Mouse (Mus musculus): Measurements from ENCODE around the gene Nav2.

The Nav2 gene

DNA sequence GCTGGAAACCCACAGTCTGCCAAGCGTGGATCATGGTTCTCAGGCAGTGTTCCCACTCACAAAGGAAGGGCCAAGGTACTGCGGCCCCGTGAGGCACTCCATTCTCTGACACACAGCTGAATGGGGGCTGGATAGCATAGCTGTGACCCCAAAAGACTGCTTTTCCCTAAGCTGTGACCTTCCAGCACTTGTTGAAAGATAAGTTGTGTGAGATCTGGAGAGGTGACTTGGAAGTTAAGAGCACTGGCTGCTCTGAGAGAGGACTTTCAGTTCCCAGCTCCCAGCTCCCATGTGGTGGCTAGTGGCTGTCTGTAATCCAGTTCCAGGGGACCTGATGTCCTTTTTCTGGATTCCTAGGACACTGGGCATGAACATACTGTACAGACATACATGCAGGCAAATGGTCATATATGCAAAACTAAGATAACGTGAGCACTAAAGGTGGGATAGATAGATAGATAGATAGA, 588.9 kb downstream of the Nav2 start:
- in situ Hi-C loops (cut with MseI, MboI), result loop anchor here (5.0 to 25.0 kb wide), 2 partner anchors 90 to 100 kb away; no protein-coding TSS in a partner anchor

DNA sequence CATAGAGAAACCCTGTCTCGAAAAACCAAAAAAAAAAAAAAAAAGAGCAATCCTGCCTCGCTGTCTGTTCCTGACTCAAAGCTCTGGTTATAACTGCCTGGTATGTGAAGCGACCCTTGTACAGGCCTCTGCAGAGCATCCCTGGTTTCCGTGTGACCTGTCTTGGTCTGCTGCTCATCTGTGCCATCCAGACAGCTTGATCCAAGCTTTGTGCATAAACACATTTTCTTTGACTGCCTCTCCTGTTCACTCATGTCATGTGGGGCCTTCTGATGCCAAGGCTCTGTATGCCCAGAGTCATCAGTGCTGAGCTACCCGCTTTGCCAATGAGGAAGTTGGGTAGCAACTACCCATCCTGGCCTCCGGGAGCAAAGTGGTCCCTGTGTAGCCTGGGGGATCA, 591.1 kb downstream of the Nav2 start:
- in situ Hi-C loops (cut with MseI, MboI), result loop anchor here (5.0 to 25.0 kb wide), 2 partner anchors 88 to 98 kb away; no protein-coding TSS in a partner anchor

DNA sequence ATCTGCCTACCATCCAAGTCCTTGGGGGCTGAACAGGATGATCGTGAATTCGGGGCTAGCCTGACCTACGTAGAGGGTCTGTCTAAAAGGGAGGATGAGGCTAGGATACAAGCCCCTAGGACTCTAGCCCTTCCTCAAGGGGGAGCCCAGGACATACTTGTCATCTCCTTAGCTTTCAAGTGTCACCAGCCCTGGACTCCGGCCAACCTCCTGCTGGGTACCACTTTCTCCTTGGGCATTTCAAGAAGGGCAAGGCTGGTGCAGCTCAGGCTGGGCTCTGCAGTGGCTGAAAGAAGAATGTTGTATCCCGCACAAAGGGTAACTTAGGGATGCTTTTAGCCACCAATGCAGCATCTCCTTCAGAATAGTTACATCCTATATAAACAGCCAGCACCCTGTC, 592.4 kb downstream of the Nav2 start:
- in situ Hi-C loops (cut with MseI, MboI), result no loop called here

DNA sequence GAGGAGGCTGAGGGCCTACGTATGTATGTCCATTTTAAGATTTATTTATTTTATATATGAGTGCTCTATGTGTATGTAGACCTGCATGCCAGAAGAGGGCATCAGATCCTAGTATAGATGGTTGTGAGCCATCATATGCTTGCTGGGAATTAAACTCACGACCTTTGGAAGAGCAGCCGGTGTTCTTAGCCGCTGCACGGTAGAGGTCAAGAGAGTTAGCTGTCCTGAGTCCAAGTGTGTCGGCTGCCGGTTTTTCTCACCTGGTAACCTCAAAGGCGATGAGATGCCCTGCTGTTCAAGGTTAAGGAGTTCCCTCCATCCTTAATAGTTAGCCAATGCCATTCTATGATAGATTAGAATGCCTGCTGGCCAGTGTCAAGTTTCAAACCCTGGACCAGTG, 594.9 kb downstream of the Nav2 start:
- in situ Hi-C loops (cut with MseI, MboI), result no loop called here

DNA sequence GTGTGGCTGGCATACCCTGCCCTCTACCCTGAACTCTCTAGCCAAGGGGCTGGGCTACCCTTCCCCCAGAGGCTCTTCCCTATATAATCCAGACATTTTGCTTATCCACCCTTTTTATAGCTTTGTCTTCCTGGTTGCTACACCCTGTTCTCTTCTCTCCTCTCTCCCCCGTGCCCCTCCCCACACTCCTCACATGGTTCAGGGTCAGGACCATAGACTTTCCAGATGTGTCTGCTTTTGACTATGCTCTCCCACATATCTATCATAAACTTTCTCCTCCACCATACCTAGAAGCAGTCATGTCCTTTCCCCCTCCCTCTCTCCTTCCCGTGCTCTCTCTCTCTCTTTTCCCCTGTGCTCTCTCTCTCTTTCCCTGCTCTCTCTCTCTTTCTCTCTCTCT, 595.4 kb downstream of the Nav2 start:
- in situ Hi-C loops (cut with MseI, MboI), result no loop called here

DNA sequence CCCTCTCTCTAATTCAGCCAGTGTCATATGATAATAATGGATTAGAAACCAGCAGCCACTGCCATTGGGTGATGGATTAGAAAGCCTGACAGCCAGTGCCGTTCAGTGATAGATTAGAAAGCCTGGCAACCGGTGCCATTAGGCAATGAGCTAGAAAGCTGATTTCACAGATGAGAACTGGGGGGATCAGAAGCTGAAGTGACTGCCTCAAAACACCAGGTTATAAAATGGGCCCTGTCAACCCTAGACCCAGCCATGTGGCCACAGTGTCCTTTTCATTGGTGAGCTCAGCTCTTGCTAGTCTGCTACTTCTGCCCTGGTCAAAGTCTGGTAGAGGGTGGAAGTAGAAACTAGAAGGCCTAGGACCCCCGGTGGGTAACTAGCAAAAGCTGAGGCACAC, 595.8 kb downstream of the Nav2 start:
- in situ Hi-C loops (cut with MseI, MboI), result no loop called here

DNA sequence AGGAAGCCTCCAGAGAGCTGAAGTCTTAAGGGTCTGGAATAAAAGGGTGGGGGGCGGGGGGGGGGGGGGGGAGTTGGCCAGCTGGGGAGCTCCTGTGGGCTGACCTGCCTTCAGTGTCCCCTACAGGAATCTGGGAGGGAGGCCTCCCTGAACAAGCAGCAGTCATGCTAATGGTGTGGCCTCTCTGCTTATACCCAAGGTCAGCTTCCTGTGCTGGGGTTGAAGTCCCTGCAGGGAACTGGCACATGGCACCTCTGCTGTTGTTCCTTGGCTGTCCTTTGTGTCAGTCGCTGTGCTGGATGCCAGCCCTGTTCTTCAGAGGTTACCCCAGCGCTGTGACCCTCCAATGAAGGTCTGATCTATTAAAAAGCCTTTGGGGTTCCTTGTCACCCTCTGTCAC, 596.5 kb downstream of the Nav2 start:
- in situ Hi-C loops (cut with MseI, MboI), result no loop called here

DNA sequence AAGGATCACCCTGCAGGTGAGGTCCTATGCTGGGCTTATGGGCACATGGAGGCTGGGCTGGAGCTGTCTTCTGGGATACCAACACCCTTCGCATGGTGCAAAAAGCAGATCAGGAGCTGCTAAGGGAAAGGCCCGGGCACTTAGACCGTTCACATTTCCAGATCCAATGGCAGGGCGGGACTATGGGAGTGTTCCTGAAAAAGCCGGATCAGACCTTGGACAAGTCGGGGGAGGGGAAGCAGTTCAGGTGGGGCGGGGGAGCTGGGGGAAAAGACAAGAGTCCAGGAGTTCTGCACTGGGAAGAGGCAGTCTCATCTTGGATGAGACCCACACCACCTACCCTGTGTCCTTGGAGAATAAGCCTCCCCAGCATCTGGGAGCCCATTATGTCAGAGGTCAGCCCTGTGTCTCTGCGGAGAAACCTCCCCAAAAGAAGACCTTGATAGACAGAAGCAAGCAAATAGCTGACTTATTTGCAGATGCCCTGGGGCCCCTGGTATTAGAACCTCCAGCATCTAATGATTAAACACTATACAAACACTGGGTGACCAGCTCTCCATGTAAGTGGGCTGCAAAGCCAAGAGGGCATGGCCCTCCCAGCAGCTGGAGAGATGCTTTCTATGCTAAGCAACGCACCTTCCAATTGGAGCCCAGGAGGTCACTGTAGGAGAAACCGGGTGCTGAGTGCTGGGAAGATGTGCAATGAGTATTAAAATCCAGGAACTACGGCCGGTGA, 597.7 kb downstream of the Nav2 start:
- in situ Hi-C loops (cut with MseI, MboI), result no loop called here

DNA sequence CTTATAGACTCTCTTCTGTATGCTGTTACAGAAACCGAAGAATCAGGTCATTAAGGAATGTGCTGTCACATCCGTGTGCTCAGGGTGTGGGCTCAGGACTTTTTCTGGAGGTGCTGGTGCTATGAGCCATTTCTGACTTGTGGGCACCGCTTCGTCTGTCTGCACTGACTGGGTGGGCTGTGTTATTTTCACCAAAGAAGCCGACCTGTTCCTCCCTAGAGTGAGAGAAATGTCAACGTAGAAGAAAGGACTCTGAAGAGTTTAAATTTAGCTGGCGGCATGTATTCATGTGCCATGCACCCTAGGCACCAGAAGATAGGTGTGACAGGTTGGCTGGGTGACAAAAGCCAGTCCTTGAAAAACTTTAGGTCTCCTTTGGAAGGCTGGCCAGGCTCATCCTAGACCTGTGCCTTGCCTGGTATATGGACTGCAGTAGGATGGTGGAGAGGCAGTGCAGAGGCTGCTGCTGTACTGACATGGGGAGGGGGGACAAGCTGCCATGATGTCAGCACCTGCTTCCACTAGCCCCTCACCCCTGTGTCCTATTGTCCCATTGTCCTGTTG, 599.5 kb downstream of the Nav2 start:
- in situ Hi-C loops (cut with MseI, MboI), result no loop called here

DNA sequence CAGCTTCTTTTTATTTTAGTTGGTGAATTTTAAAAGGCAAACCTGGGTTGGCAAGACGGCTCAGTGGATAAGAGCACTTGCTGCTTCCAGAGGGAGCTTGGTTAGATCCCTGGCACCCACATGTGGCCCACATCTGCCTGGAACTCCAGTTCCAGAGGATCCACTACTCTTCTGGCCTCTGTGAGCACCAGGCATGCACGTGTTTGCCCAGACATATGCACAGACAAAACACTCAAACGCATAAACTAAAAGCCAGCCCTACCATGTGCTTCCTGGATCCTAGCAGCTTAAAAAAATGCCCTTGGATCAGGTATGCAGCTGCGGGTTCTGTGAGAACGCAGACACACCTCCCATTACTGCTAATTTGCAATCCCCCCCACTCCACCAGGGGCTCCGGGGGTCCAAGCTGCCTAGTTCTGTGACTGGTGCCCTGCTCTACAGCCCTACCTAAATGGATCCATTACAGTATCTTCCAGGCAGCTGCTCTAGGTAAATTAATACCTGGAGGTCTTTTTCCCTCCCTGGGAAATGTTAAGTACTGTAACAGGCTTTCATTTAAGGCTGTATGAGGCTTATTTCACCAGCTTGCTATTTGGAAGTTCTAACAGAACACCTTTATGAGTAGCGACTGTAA, 603.4 kb downstream of the Nav2 start:
- in situ Hi-C loops (cut with MseI, MboI), result no loop called here

DNA sequence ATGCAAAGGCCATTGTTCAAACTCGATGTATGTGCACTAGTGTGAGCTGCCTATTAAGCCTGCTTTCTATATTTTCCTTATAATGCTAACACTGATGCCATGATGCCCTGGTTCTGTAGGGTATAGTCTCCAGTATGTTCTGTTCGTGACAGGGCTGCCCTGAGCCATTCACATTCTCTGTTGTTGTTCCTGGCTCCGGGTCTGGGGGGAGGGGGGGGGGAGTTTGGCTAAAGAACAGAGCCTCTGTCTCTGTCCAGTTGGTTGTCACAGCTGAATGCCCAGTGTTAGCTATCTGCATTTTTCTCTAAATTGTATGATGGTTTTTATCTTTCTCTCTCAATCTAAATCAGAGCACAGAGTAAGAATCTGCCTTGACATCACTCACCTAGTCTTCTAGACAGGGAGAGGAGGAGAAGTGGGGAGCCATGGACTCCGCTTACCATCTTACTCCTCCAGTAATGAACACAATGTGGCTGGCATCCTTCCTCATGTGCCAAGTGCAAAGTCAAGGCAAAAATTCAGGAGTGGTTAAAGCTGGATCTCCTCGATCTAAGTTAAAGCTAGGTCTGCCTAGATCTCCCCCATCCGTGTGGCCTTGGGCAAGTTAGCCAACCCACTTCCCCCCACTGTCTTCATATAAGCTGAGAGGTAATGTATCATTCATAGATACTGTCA, 605.4 kb downstream of the Nav2 start:
- in situ Hi-C loops (cut with MseI, MboI), result no loop called here

DNA sequence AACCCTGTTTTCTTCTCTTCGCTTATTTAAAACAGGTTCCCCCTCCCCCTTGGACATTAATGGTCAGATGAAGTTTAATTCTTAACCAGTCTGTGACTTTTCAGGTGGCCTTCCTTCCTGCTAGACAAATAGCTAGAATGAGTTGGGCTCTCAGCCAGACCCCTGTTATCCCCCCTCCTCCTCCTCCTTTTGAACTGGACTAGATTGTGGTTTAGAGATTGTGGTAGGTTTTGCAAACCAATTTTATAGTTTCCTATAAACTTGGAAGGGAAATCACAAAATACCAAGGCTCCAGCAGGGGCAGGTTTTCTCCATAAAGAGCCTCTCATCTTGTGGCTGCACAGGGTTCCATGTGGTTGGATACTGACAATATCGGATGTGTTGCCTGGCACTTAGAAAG, 606.5 kb downstream of the Nav2 start:
- in situ Hi-C loops (cut with MseI, MboI), result no loop called here

DNA sequence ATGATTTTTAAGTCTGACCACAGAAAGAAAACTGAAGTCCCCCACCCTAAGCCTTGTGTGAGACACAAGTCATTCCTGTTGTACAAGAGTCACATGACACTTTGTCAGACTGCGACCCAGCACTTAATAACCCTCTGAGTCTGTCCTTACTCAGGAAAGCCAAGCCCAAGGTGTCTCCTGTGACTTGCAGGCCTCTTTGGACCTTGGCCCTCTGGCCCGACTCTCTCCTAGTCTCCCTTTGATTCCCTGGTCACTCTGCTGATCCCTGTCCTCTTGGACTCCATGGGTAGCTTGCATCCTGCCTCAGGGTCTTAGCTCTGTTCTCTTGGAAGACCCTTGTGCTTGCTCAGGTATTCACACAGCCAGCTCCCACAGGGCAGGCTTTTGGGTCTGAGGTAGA, 612.0 kb downstream of the Nav2 start:
- in situ Hi-C loops (cut with MseI, MboI), result no loop called here

DNA sequence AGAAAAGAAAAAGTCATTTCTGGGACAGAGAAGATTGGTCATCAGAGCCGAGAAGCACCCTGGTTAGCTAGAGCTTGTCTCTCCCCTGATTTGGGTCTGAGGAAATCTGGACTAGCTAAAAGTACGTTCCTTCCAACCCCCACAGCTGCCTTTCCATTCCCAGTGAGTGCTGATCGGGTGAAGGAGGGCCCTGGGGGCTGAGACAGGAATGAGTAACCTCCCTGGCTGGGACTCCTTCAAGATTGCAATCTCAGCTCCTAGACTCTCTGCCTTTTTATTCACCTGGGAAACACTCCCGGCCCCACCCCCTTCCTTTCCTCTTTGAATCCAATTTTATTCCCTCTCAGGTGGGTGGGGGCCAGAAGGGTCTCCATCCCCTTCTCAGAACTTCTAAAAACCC, 612.8 kb downstream of the Nav2 start:
- in situ Hi-C loops (cut with MseI, MboI), result no loop called here

DNA sequence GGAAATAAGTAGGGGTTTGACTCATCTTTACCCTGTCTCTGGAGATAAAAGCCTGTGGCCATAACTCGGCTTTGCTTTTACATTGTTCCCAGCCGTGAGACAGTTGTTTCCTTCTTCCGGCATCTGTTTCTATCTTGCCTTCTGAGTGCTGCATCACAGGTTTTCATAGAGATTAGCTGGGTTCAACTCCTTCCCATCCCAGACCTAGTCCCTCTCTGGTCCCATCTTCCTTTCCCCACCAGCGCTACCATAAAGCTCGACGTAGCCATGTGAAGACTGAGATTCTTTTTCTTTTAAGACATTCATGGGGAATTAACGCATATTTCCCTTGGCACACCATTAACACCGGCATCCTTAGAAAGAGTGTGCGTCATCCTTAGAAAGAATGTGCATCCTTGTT, 613.5 kb downstream of the Nav2 start:
- in situ Hi-C loops (cut with MseI, MboI), result no loop called here

DNA sequence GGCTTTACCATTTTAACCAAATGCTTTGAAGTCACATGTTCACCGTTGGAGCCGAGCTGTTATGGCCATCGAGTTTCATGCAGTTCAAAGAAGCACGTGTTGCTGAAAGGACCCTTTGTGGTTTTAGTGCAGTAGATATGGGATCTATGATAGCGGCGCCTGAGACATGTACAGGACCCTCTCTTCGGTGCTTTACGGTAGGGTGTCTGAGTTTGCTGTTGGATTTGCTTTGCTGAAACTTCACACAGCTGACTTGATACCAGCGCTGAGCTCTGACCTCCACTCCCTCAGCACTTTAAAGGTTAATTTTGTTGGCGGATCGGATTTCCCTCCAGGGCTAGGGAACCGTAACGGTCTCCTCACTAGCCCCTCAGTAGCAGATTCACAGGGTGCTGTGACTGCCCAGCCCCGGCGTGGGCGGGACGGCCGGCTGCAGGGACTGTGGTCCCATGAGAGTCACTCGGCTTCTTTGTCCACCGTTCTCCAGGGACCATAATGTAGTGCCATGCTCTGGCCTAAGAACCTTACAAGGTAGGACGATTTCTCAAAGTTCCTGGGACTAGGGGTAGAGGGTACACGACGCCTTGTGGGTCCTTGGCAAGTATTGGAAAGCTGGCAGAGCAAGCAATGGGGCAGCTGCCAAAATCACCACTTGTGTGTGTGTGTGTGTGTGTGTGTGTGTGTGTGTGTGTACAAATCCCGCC, 614.0 kb downstream of the Nav2 start:
- in situ Hi-C loops (cut with MseI, MboI), result no loop called here

DNA sequence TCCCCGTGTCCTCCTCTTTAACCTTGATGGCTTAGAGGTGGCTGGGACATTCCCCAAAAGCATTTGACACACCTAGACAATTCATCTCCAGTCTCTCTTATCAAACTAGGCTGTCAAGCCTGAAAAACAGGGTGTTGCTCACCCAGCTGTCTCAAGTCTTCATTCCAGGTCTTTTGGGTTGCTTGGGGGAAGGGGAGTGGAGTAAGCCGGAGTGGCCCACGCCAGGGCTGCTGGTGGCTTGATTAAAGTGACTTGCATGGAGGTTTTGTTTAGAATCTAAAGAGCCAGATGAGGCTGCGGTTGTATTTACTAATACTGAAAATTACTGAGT, 614.6 kb downstream of the Nav2 start:
- in situ Hi-C loops (cut with MseI, MboI), result no loop called here

DNA sequence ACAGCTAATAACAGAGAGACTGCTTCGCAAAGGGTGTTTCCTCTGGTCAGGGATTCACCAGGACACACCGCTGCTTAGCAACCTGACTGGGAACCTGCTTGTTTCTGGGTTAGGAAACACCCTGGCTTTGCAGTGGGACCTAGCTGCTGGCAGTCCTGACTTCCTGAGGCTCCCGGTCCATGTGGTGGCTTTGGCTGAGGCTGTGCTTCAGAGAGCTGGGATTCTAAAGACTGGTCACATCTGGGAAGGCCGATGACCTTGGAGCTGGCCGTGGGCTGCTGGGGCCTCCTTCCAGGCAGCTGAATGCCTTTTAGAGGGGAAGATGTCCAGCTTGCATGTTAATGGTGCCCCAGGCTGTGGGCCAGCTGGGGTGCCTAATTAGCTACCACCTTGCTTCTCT, 615.2 kb downstream of the Nav2 start:
- in situ Hi-C loops (cut with MseI, MboI), result no loop called here

DNA sequence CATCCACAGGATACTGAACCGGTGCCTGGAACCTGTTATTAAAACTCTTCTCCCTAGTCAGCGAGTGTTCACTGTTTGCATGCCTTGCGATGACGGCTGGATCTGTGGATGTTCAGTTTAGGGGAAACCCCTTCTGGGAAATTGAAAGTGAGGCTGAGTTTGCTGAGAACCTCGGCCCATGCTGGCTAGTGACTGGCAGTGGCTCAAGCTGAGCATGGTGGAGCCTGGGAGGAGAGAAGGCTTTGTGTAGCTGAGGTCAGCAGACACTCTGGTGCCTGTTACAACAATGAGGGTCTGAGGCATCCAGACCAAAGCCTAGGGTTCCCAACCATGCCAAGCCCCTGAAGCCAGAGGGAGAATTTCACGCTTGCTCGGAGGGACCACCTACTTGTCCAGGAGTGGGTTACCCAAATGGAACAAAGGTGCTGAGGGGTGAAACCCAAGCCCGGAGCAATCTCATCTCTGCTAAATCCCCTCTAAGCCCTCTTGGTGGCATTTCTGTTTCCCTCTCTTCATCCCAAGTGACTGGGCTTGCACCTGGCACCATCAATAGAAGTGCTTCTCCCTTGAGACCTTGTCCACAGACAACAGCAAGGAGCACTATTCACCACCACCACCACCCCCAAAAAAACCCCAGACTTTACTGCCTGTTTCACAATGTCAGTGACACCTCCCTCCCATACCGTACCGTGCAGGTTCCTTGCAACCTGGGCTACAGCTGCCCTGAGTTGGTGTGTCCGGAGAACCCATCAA, 617.0 kb downstream of the Nav2 start:
- in situ Hi-C loops (cut with MseI, MboI), result no loop called here

DNA sequence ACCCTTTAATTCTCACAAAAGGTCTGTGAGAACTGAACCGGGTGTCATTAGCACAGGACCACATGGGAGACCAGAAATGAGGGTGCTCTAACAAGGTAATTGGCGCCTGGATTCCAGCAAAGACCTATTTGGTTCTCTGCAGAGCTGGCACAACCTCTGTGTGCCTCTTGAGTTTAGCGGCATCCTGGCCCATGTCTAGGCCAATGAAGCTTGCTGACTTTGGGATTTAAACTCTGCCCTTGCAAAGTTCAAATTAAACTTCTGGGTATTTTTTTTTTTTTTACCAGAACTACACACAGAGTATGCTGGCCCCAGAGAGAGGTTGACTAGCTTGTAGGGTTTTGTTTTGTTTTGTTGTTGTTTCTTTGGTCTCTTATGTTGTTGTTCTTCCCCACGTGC, 617.6 kb downstream of the Nav2 start:
- in situ Hi-C loops (cut with MseI, MboI), result no loop called here

DNA sequence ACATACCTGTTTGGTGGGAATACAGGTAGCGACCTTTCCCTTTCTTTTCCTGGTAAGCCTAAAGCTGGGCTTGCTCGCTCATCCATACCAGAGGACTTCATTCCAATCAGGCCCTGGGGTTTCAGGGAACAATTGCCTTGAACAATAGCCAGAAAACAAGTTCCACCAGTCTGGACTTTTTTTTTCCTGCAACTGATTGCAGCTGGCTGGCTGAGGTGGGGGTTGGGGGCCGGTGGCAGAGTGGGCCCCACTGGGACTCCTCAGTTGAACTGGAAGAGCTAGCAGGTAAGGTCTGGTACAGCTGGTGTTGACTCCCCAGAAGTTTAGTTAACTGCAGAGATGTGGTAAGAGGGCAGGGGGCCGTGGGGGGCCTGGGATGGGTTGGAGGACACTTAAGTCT, 619.0 kb downstream of the Nav2 start:
- in situ Hi-C loops (cut with MseI, MboI), result no loop called here

Data from mouse trophoblast stem cell (cell line).